Mouse (Mus musculus) hindbrain, embryonic 16.5 days (tissue): ENCODE results near the gene Panx1. TPM values are rescaled to one million over a fixed set of nuclear protein-coding genes. Genes with fewer than 3 reads are reported as not detected.
A peak's percentile ranks its signal among the peaks of the same experiment; 100 is the strongest.

Experiments
- ATAC-seq: fragments of 200-750 bp; cut with Nextera tagmentation; 2 replicates; pipeline ENCODE4 v1.8.0; 2017; ENCODE audit warnings: moderate TSS enrichment, moderate library complexity
- H3K27ac ChIP-seq: fragments of 300-500 bp; sonication (generic); 2 replicates; pipeline ENCODE4 v1.5.1; 2014; ENCODE audit warnings: low read depth, mild to moderate bottlenecking, control low read depth, low read length, moderate library complexity
- H3K27me3 ChIP-seq: fragments of 300-500 bp; sonication (generic); replicated peaks from 2 replicates; pipeline ENCODE4 v1.6.1; 2014; ENCODE audit warnings: low read length; ENCODE audit not compliant: control insufficient read depth, insufficient read depth
- H3K36me3 ChIP-seq: fragments of 300-500 bp; sonication (generic); 2 replicates; pipeline ENCODE4 v1.6.1; 2014; ENCODE audit warnings: mild to moderate bottlenecking, low read length, moderate library complexity, mixed read lengths; ENCODE audit not compliant: control insufficient read depth, insufficient read depth
- H3K4me1 ChIP-seq: fragments of 300-500 bp; sonication (generic); 2 replicates; pipeline ENCODE4 v1.6.1; 2014; ENCODE audit warnings: low read depth, low read length; ENCODE audit not compliant: control insufficient read depth, insufficient read depth
- H3K4me2 ChIP-seq: fragments of 300-500 bp; sonication (generic); 2 replicates; pipeline ENCODE4 v1.6.1; 2014; ENCODE audit warnings: mild to moderate bottlenecking, low read length, control low read depth, moderate library complexity
- H3K4me3 ChIP-seq: fragments of 300-500 bp; sonication (generic); 2 replicates; pipeline ENCODE4 v1.5.1; 2014; ENCODE audit warnings: mild to moderate bottlenecking, low read length, control low read depth, moderate library complexity
- H3K9ac ChIP-seq: fragments of 300-500 bp; sonication (generic); 2 replicates; pipeline ENCODE4 v1.6.1; 2014; ENCODE audit warnings: low read depth, mild to moderate bottlenecking, control low read depth, low read length, moderate library complexity
- H3K9me3 ChIP-seq: fragments of 300-500 bp; sonication (generic); 2 replicates; pipeline ENCODE4 v1.6.1; 2014; ENCODE audit warnings: mild to moderate bottlenecking, low read length, moderate library complexity; ENCODE audit not compliant: control insufficient read depth
- WGBS: fragments of 180-500 bp; shearing (Covaris S2); extraction: QIAGEN DNeasy Blood & Tissue Kit; methylation state at CpG from one replicate; pipeline ENCODE4 v1.1.7; 2014; 5-methylcytosine and 5-hydroxymethylcytosine counted together
- polyA plus RNA-seq: library from polyadenylated mRNA; unstranded; fragments of >200 nt; fragmentation: Nextera tagmentation; extraction: Ambion mirVana; gene quantifications from 2 replicates; pipeline ENCODE4 v1.2.1, GENCODE M21; 2015

Gene Panx1
- polyA plus RNA-seq, 1 experiment from 2014 or later, result 135 TPM

GRCm38 (mm10) chr9:15030771-15031170 is 14.5 kb downstream of the Panx1 start:
- peak; percentile 38 for ATAC-seq
- Histone ChIP-seq H3K4me1 (peaks cover 4% of the 10 kb centered on the region; the same call in 1 of the 2 replicates), H3K4me2 (no peak overlapping the region), H3K27me3 (no peaks in the 10 kb centered on the region), H3K27ac (no peak overlapping the region), H3K4me3 (no peak overlapping the region), H3K9me3 (no peaks in the 10 kb centered on the region), H3K9ac (no peak overlapping the region), H3K36me3 (0 out of 2 replicates have a peak, but pooled peaks cover 3% of the 10 kb centered on the region)
- WGBS, result 56% methylated on average over 8 of the region's 8 CpGs

GRCm38 (mm10) chr9:15029025-15029727 is 16.1 kb downstream of the Panx1 start:
- H3K4me3 ChIP-seq, result no peak overlapping the region
- ATAC-seq, result no peak
- H3K9me3 ChIP-seq, result no peaks in the 10 kb centered on the region
- no peak overlapping the region for H3K4me2 ChIP-seq
- peaks cover 4% of the 10 kb centered on the region; the same call in 1 of the 2 replicates for H3K4me1 ChIP-seq
- no peak overlapping the region for H3K27ac ChIP-seq
- WGBS, result 54% methylated on average over 5 of the region's 5 CpGs
- no peak overlapping the region for H3K9ac ChIP-seq
- H3K36me3 ChIP-seq, result 0 out of 2 replicates have a peak, but pooled peaks cover 3% of the 10 kb centered on the region
- H3K27me3 ChIP-seq, result no peaks in the 10 kb centered on the region

GRCm38 (mm10) chr9:15027725-15028124 is 17.6 kb downstream of the Panx1 start:
- Histone ChIP-seq H3K27ac (no peak overlapping the region), H3K36me3 (0 out of 2 replicates have a peak, but pooled peaks cover 3% of the 10 kb centered on the region), H3K4me2 (no peak overlapping the region), H3K9ac (no peak overlapping the region), H3K4me3 (no peak overlapping the region), H3K4me1 (peaks cover 2% of the 10 kb centered on the region; the same call in 1 of the 2 replicates), H3K9me3 (no peaks in the 10 kb centered on the region), H3K27me3 (no peaks in the 10 kb centered on the region)
- no peak for ATAC-seq
- WGBS, result 73% methylated on average over 3 of the region's 3 CpGs

- no peak for ATAC-seq
- no peaks in the 10 kb centered on the region for H3K4me1 ChIP-seq
- no peak overlapping the region for H3K9ac ChIP-seq
- H3K4me3 ChIP-seq, result no peak overlapping the region
- no peaks in the 10 kb centered on the region for H3K9me3 ChIP-seq
- 0 out of 2 replicates have a peak, but pooled peaks cover 2% of the 10 kb centered on the region for H3K36me3 ChIP-seq
- H3K4me2 ChIP-seq, result no peak overlapping the region
- WGBS, result 94% methylated on average over 1 of the region's 1 CpGs
- H3K27me3 ChIP-seq, result no peaks in the 10 kb centered on the region
- no peak overlapping the region for H3K27ac ChIP-seq
Measured at GRCm38 (mm10) chr9:15023049-15023448, 22.2 kb downstream of the Panx1 start.

GRCm38 (mm10) chr9:15021156-15021555 is 24.1 kb downstream of the Panx1 start:
- ATAC-seq, result no peak
- no peak overlapping the region for H3K4me2 ChIP-seq
- H3K9ac ChIP-seq, result no peak overlapping the region
- no peaks in the 10 kb centered on the region for H3K27me3 ChIP-seq
- 0 out of 2 replicates have a peak, but pooled peaks cover 2% of the 10 kb centered on the region for H3K36me3 ChIP-seq
- H3K4me3 ChIP-seq, result no peak overlapping the region
- H3K9me3 ChIP-seq, result no peaks in the 10 kb centered on the region
- WGBS, result 71% methylated on average over 9 of the region's 9 CpGs
- no peaks in the 10 kb centered on the region for H3K4me1 ChIP-seq
- no peak overlapping the region for H3K27ac ChIP-seq

- Histone ChIP-seq H3K9ac (no peak overlapping the region), H3K4me3 (no peak overlapping the region), H3K27ac (no peak overlapping the region), H3K36me3 (0 out of 2 replicates have a peak, but pooled peaks cover 2% of the 10 kb centered on the region), H3K27me3 (no peaks in the 10 kb centered on the region), H3K4me1 (no peaks in the 10 kb centered on the region), H3K4me2 (no peak overlapping the region), H3K9me3 (no peaks in the 10 kb centered on the region)
- WGBS, result 93% methylated on average over 5 of the region's 5 CpGs
- no peak for ATAC-seq
Measured at GRCm38 (mm10) chr9:15020561-15021080, 24.7 kb downstream of the Panx1 start.

- no peak overlapping the region for H3K9ac ChIP-seq
- H3K27me3 ChIP-seq, result no peaks in the 10 kb centered on the region
- no peak for ATAC-seq
- H3K9me3 ChIP-seq, result no peaks in the 10 kb centered on the region
- no peak overlapping the region for H3K27ac ChIP-seq
- H3K36me3 ChIP-seq, result 0 out of 2 replicates have a peak, but pooled peaks cover 2% of the 10 kb centered on the region
- WGBS, result 81% methylated on average over 5 of the region's 5 CpGs
- no peak overlapping the region for H3K4me2 ChIP-seq
- H3K4me3 ChIP-seq, result no peak overlapping the region
- no peaks in the 10 kb centered on the region for H3K4me1 ChIP-seq
Measured at GRCm38 (mm10) chr9:15018756-15019131, 26.5 kb downstream of the Panx1 start.

GRCm38 (mm10) chr9:15017791-15018755 is 27.2 kb downstream of the Panx1 start:
- no peak overlapping the region for H3K9ac ChIP-seq
- H3K4me3 ChIP-seq, result no peak overlapping the region
- no peak overlapping the region for H3K27ac ChIP-seq
- no peaks in the 10 kb centered on the region for H3K4me1 ChIP-seq
- H3K27me3 ChIP-seq, result no peaks in the 10 kb centered on the region
- H3K4me2 ChIP-seq, result no peak overlapping the region
- ATAC-seq, result no peak
- WGBS, result 89% methylated on average over 18 of the region's 18 CpGs
- H3K36me3 ChIP-seq, result 0 out of 2 replicates have a peak, but pooled peaks cover 2% of the 10 kb centered on the region
- no peaks in the 10 kb centered on the region for H3K9me3 ChIP-seq
